Mouse (Mus musculus) activated CD4-positive, CD25-positive, alpha-beta regulatory T cell (primary cell): ENCODE results near the gene Zc3h18. TPM values are rescaled to one million over a fixed set of nuclear protein-coding genes. Genes with fewer than 3 reads are reported as not detected.

ENCODE experiments used
- polyA plus RNA-seq, 2 experiments: library from polyadenylated mRNA; unstranded; fragments of 100-300 nt; shearing (Covaris generic); gene quantifications; one replicate each; pipeline ENCODE4 v1.2.1; 2017

The Zc3h18 gene
- 10 to 100 TPM; 32.9 to 46.8 TPM for polyA plus RNA-seq

GRCm38 (mm10) chr8:122376365-122377231 is at the start of gene Zc3h18:
Zc3h18 (plus strand) TSS chr8:122376609.

GRCm38 (mm10) chr8:122360696-122361416 is 15.6 kb upstream of the Zc3h18 start, which contains the start of gene Trhr2:
Trhr2 (minus strand) TSS chr8:122360746.

GRCm38 (mm10) chr8:122421376-122422070 is 45.1 kb downstream of the Zc3h18 start, which contains the start of gene Il17c:
Il17c (plus strand) TSS chr8:122422020.

GRCm38 (mm10) chr8:122432443-122433268 is 56.2 kb downstream of the Zc3h18 start, which contains the start of gene Cyba:
Cyba (minus strand) TSS chr8:122432930.

GRCm38 (mm10) chr8:122443262-122444006 is 67.0 kb downstream of the Zc3h18 start, which contains the start of gene Mvd:
Mvd (minus strand) TSS chr8:122443422.

GRCm38 (mm10) chr8:122460524-122461472 is 84.4 kb downstream of the Zc3h18 start, which contains the start of gene Snai3:
Snai3 (minus strand) TSS chr8:122460733.

Other genes with a start within 250 kb of the Zc3h18 start
- gene Zfpm1, start 94.5 kb upstream of the Zc3h18 start, polyA plus RNA-seq: 10 to 100 TPM; 31.6 to 35.1 TPM
- under 1 TPM in 1 of 2 experiments, not detected in 1; 0.26 TPM for gene Trhr2, start 15.9 kb upstream of the Zc3h18 start, polyA plus RNA-seq
- gene Il17c, start 45.4 kb downstream of the Zc3h18 start, polyA plus RNA-seq: under 1 TPM; 0.54 to 0.58 TPM
- 1,000 to 10,000 TPM in 1 of 2 experiments, 100 to 1,000 TPM in 1; 815 to 1,144 TPM for gene Cyba, start 56.3 kb downstream of the Zc3h18 start, polyA plus RNA-seq
- 10 to 100 TPM; 18.2 to 22.0 TPM for gene Mvd, start 66.8 kb downstream of the Zc3h18 start, polyA plus RNA-seq
- 1 to 10 TPM; 5.3 to 6.0 TPM for gene Snai3, start 84.1 kb downstream of the Zc3h18 start, polyA plus RNA-seq
- 100 to 1,000 TPM; 135 to 165 TPM for gene Rnf166, start 99.5 kb downstream of the Zc3h18 start, polyA plus RNA-seq
- gene Ctu2, start 99.5 kb downstream of the Zc3h18 start, polyA plus RNA-seq: 10 to 100 TPM; 59.4 to 89.7 TPM
- gene Piezo1, start 174.7 kb downstream of the Zc3h18 start, polyA plus RNA-seq: 10 to 100 TPM in 1 of 2 experiments, 1 to 10 TPM in 1; 3.8 to 18.3 TPM
- gene Cdt1, start 191.4 kb downstream of the Zc3h18 start, polyA plus RNA-seq: 10 to 100 TPM; 18.4 to 32.8 TPM
- 100 to 1,000 TPM; 210 to 270 TPM for gene Aprt, start 200.3 kb downstream of the Zc3h18 start, polyA plus RNA-seq
- 10 to 100 TPM; 15.8 to 16.0 TPM for gene Galns, start 234.9 kb downstream of the Zc3h18 start, polyA plus RNA-seq
- gene Trappc2l, start 235.0 kb downstream of the Zc3h18 start, polyA plus RNA-seq: 10 to 100 TPM; 47.4 to 54.6 TPM
- not detected for gene Pabpn1l, start 246.1 kb downstream of the Zc3h18 start, polyA plus RNA-seq